Mouse (Mus musculus) MEL (cell line): Measurements from ENCODE around the gene Fkbp2.

ENCODE experiments used
- CTCF ChIP-seq, 3 experiments: IDR thresholded peaks in 2 of 3; conservative IDR thresholded peaks in 1 of 3; 2 replicates each; pipeline ENCODE4 v1.5.1; 2011 to 2012; ENCODE audit warnings: low read length in 3 of 3, low read depth in 2 of 3, mild to moderate bottlenecking in 2 of 3, improper control_type of control experiment in 1 of 3, inconsistent platforms in 1 of 3, mixed read lengths in 1 of 3, moderate library complexity in 1 of 3; ENCODE audit not compliant: control insufficient read depth in 1 of 3, insufficient read depth in 1 of 3, poor library complexity in 1 of 3, severe bottlenecking in 1 of 3
- EP300 ChIP-seq, 2 experiments: IDR thresholded peaks; 2 replicates each; pipeline ENCODE4 v1.6.1; 2011; ENCODE audit warnings: improper control_type of control experiment in 2 of 2, low read length in 2 of 2, low read depth in 1 of 2, mild to moderate bottlenecking in 1 of 2
- GATA1 ChIP-seq: IDR thresholded peaks from 2 replicates; pipeline ENCODE4 v1.6.1; 2011; ENCODE audit warnings: low read depth, low read length, improper control_type of control experiment
- HCFC1 ChIP-seq: IDR thresholded peaks from 2 replicates; pipeline ENCODE4 v1.6.1; 2012; ENCODE audit warnings: low read depth, mild to moderate bottlenecking, inconsistent platforms, low read length, improper control_type of control experiment, moderate library complexity
- MEF2A ChIP-seq: IDR thresholded peaks from 2 replicates; pipeline ENCODE4 v1.6.1; 2014; ENCODE audit warnings: low read depth, mild to moderate bottlenecking, inconsistent platforms, low read length, improper control_type of control experiment; ENCODE audit not compliant: poor library complexity, insufficient replicate concordance, severe bottlenecking; ENCODE audit errors: extremely low read depth
- POLR2A ChIP-seq, 2 experiments: IDR thresholded peaks; 2 replicates each; pipeline ENCODE4 v1.6.1; 2011 to 2012; ENCODE audit warnings: low read length in 2 of 2, mild to moderate bottlenecking in 2 of 2, control low read depth in 1 of 2, improper control_type of control experiment in 1 of 2, low read depth in 1 of 2, moderate library complexity in 1 of 2; ENCODE audit not compliant: control insufficient read depth in 1 of 2, insufficient read depth in 1 of 2, poor library complexity in 1 of 2
- POLR2AphosphoS5 ChIP-seq: IDR thresholded peaks from 2 replicates; pipeline ENCODE4 v1.6.1; 2012; ENCODE audit warnings: low read depth, borderline replicate concordance, mild to moderate bottlenecking, inconsistent platforms, low read length, moderate library complexity, mixed read lengths
- RCOR1 ChIP-seq: IDR thresholded peaks from 2 replicates; pipeline ENCODE4 v1.6.1; 2012; ENCODE audit warnings: low read depth, mild to moderate bottlenecking, inconsistent platforms, low read length, improper control_type of control experiment
- SMC3 ChIP-seq: IDR thresholded peaks from 2 replicates; pipeline ENCODE4 v1.6.1; 2011; ENCODE audit warnings: low read depth, low read length, improper control_type of control experiment
- TCF12 ChIP-seq: IDR thresholded peaks from 2 replicates; pipeline ENCODE4 v1.6.1; 2014; ENCODE audit warnings: low read depth, mild to moderate bottlenecking, inconsistent platforms, low read length, improper control_type of control experiment, moderate library complexity
- USF1 ChIP-seq: IDR thresholded peaks from 2 replicates; pipeline ENCODE4 v1.6.1; 2014; ENCODE audit warnings: low read depth, mild to moderate bottlenecking, inconsistent platforms, low read length, improper control_type of control experiment, moderate library complexity
- USF2 ChIP-seq, 2 experiments: IDR thresholded peaks; 2 replicates each; pipeline ENCODE4 v1.6.1; 2011 to 2012; ENCODE audit warnings: improper control_type of control experiment in 2 of 2, low read length in 2 of 2, borderline replicate concordance in 1 of 2, inconsistent platforms in 1 of 2, low read depth in 1 of 2, mild to moderate bottlenecking in 1 of 2; ENCODE audit not compliant: insufficient read depth in 1 of 2
- ZKSCAN1 ChIP-seq: IDR thresholded peaks from 2 replicates; pipeline ENCODE4 v1.6.1; 2012; ENCODE audit warnings: low read depth, mild to moderate bottlenecking, inconsistent platforms, low read length, improper control_type of control experiment, moderate library complexity

DNA sequence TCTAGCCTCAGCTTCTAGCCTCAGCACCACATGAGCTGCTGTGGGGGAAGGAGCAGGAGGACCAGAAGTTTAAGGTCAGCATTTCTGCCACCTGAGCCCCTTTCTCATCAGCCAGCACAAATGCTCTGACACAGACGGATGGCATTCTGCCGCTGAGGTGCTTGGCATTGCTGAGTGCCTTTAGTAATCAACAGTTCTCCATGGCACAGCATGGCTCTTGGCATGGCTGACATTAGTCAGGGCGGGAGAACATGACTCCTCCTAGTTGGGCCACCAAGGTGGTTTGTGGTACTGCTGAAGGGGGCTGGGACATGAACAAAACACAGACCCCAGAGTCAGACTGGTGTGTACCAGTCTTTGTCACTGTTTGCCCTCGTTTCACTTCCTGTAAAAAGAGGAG lies 32.1 kb downstream of the Fkbp2 start:
- TF ChIP-seq GATA1 (no peak), TCF12 (no peak), CTCF (IDR thresholded peaks at IDR 0.05 in 2 of 3, conservative IDR thresholded peaks at IDR 0.05 in 1 of 3; ENCODE audit: control insufficient read depth in 1 of 3, insufficient read depth in 1 of 3, low read depth in 2 of 3, low read length in 3 of 3, poor library complexity in 1 of 3, severe bottlenecking in 1 of 3) (no peak), POLR2A (IDR thresholded peaks at IDR 0.05; ENCODE audit: control insufficient read depth in 1 of 2, insufficient read depth in 1 of 2, low read depth in 1 of 2, low read length in 2 of 2, poor library complexity in 1 of 2) (no peak), USF1 (no peak), MEF2A (no peak), HCFC1 (no peak), EP300 (IDR thresholded peaks at IDR 0.05; ENCODE audit: low read depth in 1 of 2, low read length in 2 of 2) (no peak), USF2 (IDR thresholded peaks at IDR 0.05; ENCODE audit: borderline replicate concordance in 1 of 2, insufficient read depth in 1 of 2, low read depth in 1 of 2, low read length in 2 of 2) (no peak), RCOR1 (no peak), POLR2AphosphoS5 (no peak), ZKSCAN1 (no peak), SMC3 (no peak)
